Mouse (Mus musculus): ENCODE data around the gene Vmn2r92. TPM values are rescaled to one million over a fixed set of nuclear protein-coding genes. Genes with fewer than 3 reads are reported as not detected.
"Not testable (repeated sequence)": the region's sequence is repeated elsewhere in the genome, so short reads cannot be mapped to it uniquely, and the experiment has no call there.

Gene Vmn2r92
- not detected in 2 replicates for polyA plus RNA-seq (2016; fragmentation: Nextera tagmentation; extraction: Ambion mirVana)

DNA sequence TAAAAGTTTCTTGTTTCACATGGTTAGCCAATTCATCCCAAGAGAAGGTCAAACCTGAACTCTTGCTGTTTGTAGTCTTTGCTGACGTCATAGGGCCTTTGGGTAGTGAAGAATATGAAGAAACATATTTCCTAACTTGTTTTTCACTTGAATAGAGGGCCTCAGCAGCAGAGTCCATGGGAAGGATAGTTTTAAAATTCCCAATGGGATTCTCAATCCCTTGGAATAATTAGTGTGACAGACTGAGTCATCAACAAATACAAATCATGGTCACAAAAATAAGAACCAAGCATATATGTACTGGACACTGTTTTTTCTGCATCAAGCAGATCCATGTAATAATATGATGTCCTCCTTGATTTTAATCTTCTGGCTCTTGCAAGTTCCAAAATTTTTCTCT is at the start of gene Vmn2r92:
Vmn2r92 (plus strand) TSS at position 301 of the 400 bp plus-strand sequence.
- H3K4me1 ChIP-seq; H3K27ac ChIP-seq; H3K9me3 ChIP-seq (replicated peaks); H3K27me3 ChIP-seq (ENCODE audit: low read depth, poor library complexity, severe bottlenecking); H3K4me3 ChIP-seq; DNase-seq (ENCODE audit: low spot score); H3K36me3 ChIP-seq: not testable (repeated sequence)
- WGBS, result 83% methylated on average over 1 of the region's 1 CpGs

DNA sequence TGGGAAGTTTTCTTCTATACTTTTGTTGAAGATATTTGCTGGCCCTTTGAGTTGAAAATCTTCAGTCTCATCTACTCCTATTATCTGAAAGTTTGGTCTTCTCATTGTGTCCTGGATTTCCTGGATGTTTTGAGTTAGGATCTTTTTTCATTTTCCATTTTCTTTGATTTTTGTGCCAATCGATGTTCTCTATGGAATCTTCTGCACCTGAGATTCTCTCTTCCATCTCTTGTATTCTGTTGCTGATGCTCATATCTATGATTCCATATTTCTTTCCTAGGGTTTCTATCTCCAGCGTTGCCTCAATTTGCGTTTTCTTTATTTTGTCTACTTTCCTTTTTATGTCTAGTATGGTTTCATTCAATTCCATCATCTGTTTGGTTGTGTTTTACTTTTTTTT is 49.4 kb upstream of the Vmn2r92 start:
- not testable (repeated sequence) for H3K4me3 ChIP-seq; H3K27me3 ChIP-seq (ENCODE audit: low read depth, poor library complexity, severe bottlenecking); DNase-seq (ENCODE audit: low spot score); H3K36me3 ChIP-seq; H3K9me3 ChIP-seq (replicated peaks); H3K4me1 ChIP-seq; H3K27ac ChIP-seq
- WGBS, result 91% methylated on average over 3 of the region's 3 CpGs

DNA sequence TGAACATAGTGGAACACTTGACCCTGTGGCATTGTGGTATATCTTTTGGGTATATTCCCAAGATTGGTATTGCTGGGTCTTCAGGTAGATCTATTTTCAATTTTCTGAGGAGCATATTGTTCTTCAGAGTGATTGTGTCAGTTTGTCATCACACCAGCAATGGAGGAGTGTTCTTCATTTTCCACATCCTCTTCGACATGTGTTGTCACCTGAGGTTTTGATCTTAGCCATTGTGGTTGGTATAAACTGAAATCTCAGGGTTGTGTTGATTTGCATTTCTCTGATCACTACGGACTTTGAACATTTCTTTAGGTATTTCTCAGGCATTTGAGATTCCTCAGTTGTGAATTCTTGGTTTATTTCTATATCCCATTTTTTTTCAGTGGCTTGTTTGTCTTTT is 9.5 kb downstream of the Vmn2r92 start:
- not testable (repeated sequence) for H3K4me1 ChIP-seq; H3K9me3 ChIP-seq (replicated peaks); H3K36me3 ChIP-seq; H3K4me3 ChIP-seq; H3K27me3 ChIP-seq (ENCODE audit: low read depth, poor library complexity, severe bottlenecking); H3K27ac ChIP-seq; DNase-seq (ENCODE audit: low spot score)
- WGBS, result 81% methylated on average over 2 of the region's 2 CpGs

DNA sequence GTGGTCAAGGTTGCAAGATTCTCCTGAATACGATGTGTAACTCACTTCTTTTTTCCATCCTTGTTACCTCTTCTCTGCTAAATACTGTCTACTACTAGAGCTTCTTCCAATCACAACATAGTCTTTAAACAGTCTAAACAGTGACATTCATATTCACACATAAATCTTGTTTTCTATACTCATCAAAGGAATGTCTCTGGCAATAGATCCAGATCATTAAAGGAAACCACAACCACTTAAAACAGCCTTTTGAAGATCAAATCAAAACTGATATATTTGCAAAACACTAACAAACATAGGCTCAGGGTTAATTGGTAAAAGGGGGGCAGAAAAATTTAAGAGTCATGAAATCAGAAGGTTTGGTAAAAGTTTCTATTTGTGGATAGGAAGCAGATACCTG is 38.0 kb downstream of the Vmn2r92 start:
- H3K9me3 ChIP-seq (replicated peaks), result no peaks in the 10 kb centered on the region
- no peak overlapping the region for H3K4me3 ChIP-seq
- H3K27ac ChIP-seq, result no peak overlapping the region
- no peaks in the 10 kb centered on the region for H3K27me3 ChIP-seq (ENCODE audit: low read depth, poor library complexity, severe bottlenecking)
- no peaks in the 10 kb centered on the region for H3K36me3 ChIP-seq
- WGBS, result 86% methylated on average over 1 of the region's 1 CpGs
- H3K4me1 ChIP-seq, result no peaks in the 10 kb centered on the region
- no peak for DNase-seq (ENCODE audit: low spot score)

GRCm38 (mm10) chr17:18221300-18221699 is 69.6 kb downstream of the Vmn2r92 start:
- H3K4me3 ChIP-seq, result no peak overlapping the region
- no peaks in the 10 kb centered on the region for H3K4me1 ChIP-seq
- H3K27me3 ChIP-seq (ENCODE audit: low read depth, poor library complexity, severe bottlenecking), result no peaks in the 10 kb centered on the region
- H3K9me3 ChIP-seq (replicated peaks), result peaks cover 4% of the 10 kb centered on the region; the same call in 1 of the 2 replicates
- no peak overlapping the region for H3K27ac ChIP-seq
- no peaks in the 10 kb centered on the region for H3K36me3 ChIP-seq
- DNase-seq (ENCODE audit: low spot score), result no peak

GRCm38 (mm10) chr17:18231996-18232395 is 80.3 kb downstream of the Vmn2r92 start:
- H3K27ac ChIP-seq, result no peak overlapping the region
- no peaks in the 10 kb centered on the region for H3K36me3 ChIP-seq
- H3K27me3 ChIP-seq (ENCODE audit: low read depth, poor library complexity, severe bottlenecking), result no peaks in the 10 kb centered on the region
- DNase-seq (ENCODE audit: low spot score), result no peak
- H3K4me1 ChIP-seq, result no peaks in the 10 kb centered on the region
- 0 out of 2 replicates have a peak, but pooled peaks cover 1% of the 10 kb centered on the region for H3K9me3 ChIP-seq (replicated peaks)
- no peak overlapping the region for H3K4me3 ChIP-seq
- WGBS, result 86% methylated on average over 2 of the region's 2 CpGs

GRCm38 (mm10) chr17:18236931-18237330 is 85.2 kb downstream of the Vmn2r92 start:
- no peak overlapping the region for H3K27ac ChIP-seq
- DNase-seq (ENCODE audit: low spot score), result no peak
- no peak overlapping the region for H3K4me3 ChIP-seq
- H3K36me3 ChIP-seq, result no peaks in the 10 kb centered on the region
- 85% methylated on average over 14 of the region's 14 CpGs for WGBS
- no peaks in the 10 kb centered on the region for H3K4me1 ChIP-seq
- no peaks in the 10 kb centered on the region for H3K27me3 ChIP-seq (ENCODE audit: low read depth, poor library complexity, severe bottlenecking)
- H3K9me3 ChIP-seq (replicated peaks), result 0 out of 2 replicates have a peak, but pooled peaks cover 1% of the 10 kb centered on the region

Other genes starting within 250 kb of the Vmn2r92 start
- not detected in 2 replicates for gene Fpr-rs4, start 130.2 kb upstream of the Vmn2r92 start, polyA plus RNA-seq (2016; fragmentation: Nextera tagmentation; extraction: Ambion mirVana)
- gene Vmn2r124, start 102.5 kb upstream of the Vmn2r92 start, polyA plus RNA-seq (2016; fragmentation: Nextera tagmentation; extraction: Ambion mirVana), result not detected in 2 replicates
- not detected in 2 replicates for gene Vmn2r91, start 66.9 kb upstream of the Vmn2r92 start, polyA plus RNA-seq (2016; fragmentation: Nextera tagmentation; extraction: Ambion mirVana)
- gene Vmn2r94, start 125.9 kb downstream of the Vmn2r92 start, polyA plus RNA-seq (2016; fragmentation: Nextera tagmentation; extraction: Ambion mirVana), result not detected in 2 replicates
- not detected in 2 replicates for gene Vmn2r93, start 146.2 kb downstream of the Vmn2r92 start, polyA plus RNA-seq (2016; fragmentation: Nextera tagmentation; extraction: Ambion mirVana)

Data from limb, embryonic 10.5 days (tissue).